Mouse (Mus musculus): Measurements from ENCODE around the gene Rab7b. TPM values are rescaled to one million over a fixed set of nuclear protein-coding genes. Genes with fewer than 3 reads are reported as not detected.

Gene Rab7b
- polyA plus RNA-seq, 1 experiment from 2014 or later: 1.9 TPM

DNA sequence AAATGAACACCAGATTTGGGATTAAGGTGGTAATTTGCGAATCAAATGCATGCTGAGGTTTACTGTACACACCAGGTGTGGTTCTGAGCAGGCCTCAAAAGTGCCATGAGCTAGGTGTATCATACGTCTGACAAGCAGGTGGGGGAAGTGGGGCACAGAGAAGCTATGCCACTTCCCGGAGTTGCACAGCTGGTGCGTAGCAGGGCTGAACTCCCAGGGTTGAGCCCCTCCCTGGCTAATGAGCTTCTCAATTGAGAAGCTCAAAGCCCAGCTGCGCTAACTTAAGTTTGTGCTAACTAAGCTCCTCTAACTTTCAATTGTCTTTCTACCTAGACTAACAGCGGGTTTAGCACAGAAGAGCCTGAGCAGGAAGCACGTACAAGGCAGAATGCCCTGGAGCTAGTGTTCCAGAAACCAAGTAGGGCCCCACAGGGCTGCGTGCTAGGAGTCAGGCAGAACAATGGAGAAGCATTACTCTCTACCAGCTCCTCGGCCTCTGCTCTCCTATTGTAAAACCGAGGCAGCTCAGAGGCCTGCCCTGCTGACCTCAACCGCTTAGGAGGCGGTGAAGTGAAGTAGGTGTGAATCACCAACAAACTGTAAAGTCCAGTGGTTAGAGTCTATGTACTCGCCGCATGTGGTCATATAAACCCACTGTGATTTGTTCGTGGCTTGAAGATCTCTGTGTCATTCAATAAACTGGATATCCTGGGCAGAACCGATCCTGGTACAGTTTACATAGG, 30.6 kb downstream of the Rab7b start:
- ATAC-seq (ENCODE audit: extremely low read depth, insufficient number of reproducible peaks, low FRiP score, low TSS enrichment): no peak
- Histone ChIP-seq H3K4me2 (no peak overlapping the region), H3K27ac (replicated peaks) (no peak overlapping the region), H3K27me3 (replicated peaks) (no peaks in the 10 kb centered on the region; the same call in 1 of the 2 replicates), H3K36me3 (no peaks in the 10 kb centered on the region), H3K4me3 (no peak overlapping the region), H3K4me1 (peaks cover 8% of the 10 kb centered on the region; the same call in 1 of the 2 replicates), H3K9me3 (no peaks in the 10 kb centered on the region), H3K9ac (no peak overlapping the region)
- WGBS: 71% methylated on average over 16 of the region's 16 CpGs

DNA sequence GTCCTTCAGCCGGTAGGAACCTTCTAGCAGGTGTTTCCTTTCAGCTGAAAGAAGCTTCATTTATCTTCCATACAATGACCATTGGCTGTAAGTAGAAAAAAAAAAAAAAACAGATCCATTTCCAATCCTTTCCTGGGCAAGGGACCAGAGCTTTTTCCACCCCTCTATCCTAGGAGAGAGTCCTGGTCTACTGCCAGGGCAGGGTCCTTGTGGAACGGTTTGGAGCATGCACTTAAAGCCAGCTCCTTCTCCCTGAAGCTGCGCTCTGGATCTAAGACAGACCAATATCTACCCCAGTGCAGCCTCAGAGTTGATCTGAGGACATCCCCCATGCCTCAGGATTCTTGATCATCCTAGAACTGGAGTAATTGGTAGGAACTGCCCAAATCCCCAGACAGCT, 33.5 kb downstream of the Rab7b start:
- Histone ChIP-seq H3K9ac (no peak overlapping the region), H3K36me3 (no peaks in the 10 kb centered on the region), H3K9me3 (no peaks in the 10 kb centered on the region), H3K4me3 (no peak overlapping the region), H3K4me1 (peaks cover 9% of the 10 kb centered on the region), H3K4me2 (no peak overlapping the region), H3K27me3 (replicated peaks) (no peaks in the 10 kb centered on the region; the same call in 1 of the 2 replicates), H3K27ac (replicated peaks) (no peak overlapping the region)
- no peak for ATAC-seq (ENCODE audit: extremely low read depth, insufficient number of reproducible peaks, low FRiP score, low TSS enrichment)
- WGBS: 74% methylated on average over 3 of the region's 3 CpGs

DNA sequence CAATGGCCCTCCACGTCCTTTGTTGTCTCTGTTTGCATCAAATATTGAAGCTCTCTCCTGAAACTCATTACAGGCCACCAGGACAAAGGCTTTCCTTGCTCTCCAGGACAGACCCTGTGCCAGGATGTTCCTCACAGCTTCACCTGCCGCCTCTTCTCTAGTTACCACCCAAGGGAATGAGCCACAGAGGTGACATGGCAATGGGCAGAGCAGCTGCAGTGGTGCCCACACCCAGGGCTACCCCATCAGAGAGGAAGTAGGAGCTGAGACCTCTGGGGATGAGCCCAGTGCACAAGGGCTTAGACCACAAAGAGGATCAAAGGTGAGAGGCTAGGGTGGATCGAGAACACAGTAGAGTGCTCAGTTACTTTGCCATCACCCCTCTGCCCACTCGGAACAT, 35.1 kb downstream of the Rab7b start:
- no peaks in the 10 kb centered on the region for H3K36me3 ChIP-seq
- no peaks in the 10 kb centered on the region for H3K9me3 ChIP-seq
- H3K9ac ChIP-seq: no peak overlapping the region
- ATAC-seq (ENCODE audit: extremely low read depth, insufficient number of reproducible peaks, low FRiP score, low TSS enrichment): no peak
- H3K27ac ChIP-seq (replicated peaks): no peak overlapping the region
- peaks cover 11% of the 10 kb centered on the region for H3K4me1 ChIP-seq
- no peak overlapping the region for H3K4me2 ChIP-seq
- 68% methylated on average over 4 of the region's 4 CpGs for WGBS
- no peak overlapping the region for H3K4me3 ChIP-seq
- H3K27me3 ChIP-seq (replicated peaks): no peaks in the 10 kb centered on the region; the same call in 1 of the 2 replicates

DNA sequence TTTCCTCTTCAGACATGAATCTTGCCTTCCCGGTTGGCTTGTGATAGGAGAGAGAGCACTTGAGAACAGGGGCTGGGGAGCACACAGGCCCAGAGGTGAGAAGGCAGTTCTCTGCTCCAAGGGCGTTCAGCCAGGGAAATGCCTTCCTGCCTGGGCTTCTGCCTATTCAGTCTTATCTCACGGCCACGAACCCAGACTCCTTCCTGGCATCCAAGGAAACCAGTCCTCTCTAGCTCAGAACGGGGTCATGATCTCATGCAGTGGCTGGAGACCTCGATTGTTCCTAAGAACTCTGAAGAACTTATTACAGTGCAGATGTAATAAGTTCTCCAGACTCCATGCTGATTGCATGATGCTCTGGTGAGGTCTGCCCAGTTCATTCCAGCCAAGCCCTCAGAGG, 38.1 kb downstream of the Rab7b start:
- Histone ChIP-seq H3K27me3 (replicated peaks) (no peaks in the 10 kb centered on the region; the same call in 1 of the 2 replicates), H3K4me3 (no peak overlapping the region), H3K36me3 (no peaks in the 10 kb centered on the region), H3K9me3 (no peaks in the 10 kb centered on the region), H3K4me2 (no peak overlapping the region), H3K27ac (replicated peaks) (peak overlapping the region; percentile 50), H3K9ac (no peak overlapping the region), H3K4me1 (peaks cover 11% of the 10 kb centered on the region)
- 11% methylated on average over 6 of the region's 6 CpGs for WGBS
- ATAC-seq (ENCODE audit: extremely low read depth, insufficient number of reproducible peaks, low FRiP score, low TSS enrichment): no peak

DNA sequence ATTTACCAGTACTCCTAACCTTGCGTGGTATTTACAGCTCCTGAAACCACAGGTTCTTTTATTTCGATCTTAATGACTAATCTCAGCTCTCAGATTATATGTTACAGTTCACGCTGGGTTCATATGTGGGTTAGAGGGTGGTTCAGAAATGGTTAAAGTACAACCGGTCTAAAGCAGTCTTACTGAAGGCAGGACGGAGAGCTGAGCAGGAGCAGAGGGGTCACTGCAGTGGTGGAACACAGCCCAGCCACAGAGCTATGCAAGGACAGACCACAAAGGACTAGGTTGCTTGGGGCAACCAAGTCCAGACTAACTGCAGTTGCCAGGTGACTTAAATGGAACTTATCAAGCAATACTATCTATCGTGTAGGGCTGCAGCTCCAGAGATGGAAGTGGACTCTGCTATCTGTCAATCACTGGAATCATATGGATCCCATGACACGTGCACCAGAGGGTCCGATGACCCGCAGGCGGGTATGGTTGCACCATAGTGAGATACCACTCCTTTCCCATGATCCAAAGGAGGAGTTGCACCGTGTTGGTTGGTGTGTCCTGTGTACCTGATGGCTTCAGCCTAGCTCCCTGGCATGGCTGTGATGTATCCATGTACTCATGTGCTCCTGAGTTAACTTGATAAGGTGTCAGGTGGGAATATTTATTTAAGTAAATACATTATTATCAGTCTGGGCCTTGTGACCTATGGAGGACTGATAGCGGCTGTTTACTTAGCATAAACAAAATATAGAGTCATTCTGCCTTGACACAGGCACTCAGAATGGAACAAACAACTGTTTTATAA, 42.3 kb downstream of the Rab7b start:
- H3K9me3 ChIP-seq: no peaks in the 10 kb centered on the region
- H3K36me3 ChIP-seq: no peaks in the 10 kb centered on the region
- peaks cover 35% of the 10 kb centered on the region for H3K4me1 ChIP-seq
- H3K27ac ChIP-seq (replicated peaks): no peak overlapping the region
- WGBS: 77% methylated on average over 12 of the region's 12 CpGs
- no peaks in the 10 kb centered on the region for H3K27me3 ChIP-seq (replicated peaks)
- no peak overlapping the region for H3K4me2 ChIP-seq
- no peak for ATAC-seq (ENCODE audit: extremely low read depth, insufficient number of reproducible peaks, low FRiP score, low TSS enrichment)
- H3K4me3 ChIP-seq: no peak overlapping the region
- no peak overlapping the region for H3K9ac ChIP-seq

DNA sequence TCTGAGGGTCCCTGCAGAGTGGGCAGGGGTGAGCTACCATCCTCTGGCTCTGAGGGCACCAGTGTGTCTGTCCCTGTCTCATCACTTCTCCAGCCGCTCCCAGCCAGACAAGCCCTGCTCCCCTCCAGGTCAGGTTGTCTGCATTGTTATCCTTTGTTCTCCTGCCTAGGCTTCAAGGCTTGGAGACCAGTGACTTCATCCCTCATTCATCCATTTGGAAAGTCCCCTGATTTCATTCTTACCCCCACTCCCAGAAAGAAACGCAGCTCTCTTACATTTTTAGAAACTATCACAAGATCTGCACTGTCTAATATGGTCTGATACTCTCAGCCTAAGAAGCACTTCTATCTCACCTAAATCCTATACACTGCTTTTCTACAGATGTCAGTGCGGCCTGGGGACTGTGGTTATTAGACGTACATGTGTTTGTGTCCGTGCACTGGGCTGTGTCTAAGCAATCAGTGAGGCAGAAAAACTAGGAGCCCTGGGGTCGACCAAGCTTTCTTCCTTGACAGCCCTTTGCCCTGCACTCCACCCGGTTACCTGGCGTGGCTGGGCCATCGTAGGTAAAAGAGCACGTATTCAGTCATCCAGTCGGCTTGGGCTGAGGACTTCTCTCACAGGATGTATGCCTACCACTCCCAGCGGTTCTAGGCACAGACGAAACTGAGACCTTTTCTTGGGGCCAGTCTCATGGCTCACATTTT, 45.1 kb downstream of the Rab7b start:
- Histone ChIP-seq H3K9ac (no peak overlapping the region), H3K27ac (replicated peaks) (no peak overlapping the region), H3K9me3 (no peaks in the 10 kb centered on the region), H3K4me2 (no peak overlapping the region), H3K4me1 (peaks cover 44% of the 10 kb centered on the region), H3K4me3 (no peak overlapping the region), H3K27me3 (replicated peaks) (no peaks in the 10 kb centered on the region), H3K36me3 (no peaks in the 10 kb centered on the region)
- WGBS: 71% methylated on average over 13 of the region's 13 CpGs
- no peak for ATAC-seq (ENCODE audit: extremely low read depth, insufficient number of reproducible peaks, low FRiP score, low TSS enrichment)

DNA sequence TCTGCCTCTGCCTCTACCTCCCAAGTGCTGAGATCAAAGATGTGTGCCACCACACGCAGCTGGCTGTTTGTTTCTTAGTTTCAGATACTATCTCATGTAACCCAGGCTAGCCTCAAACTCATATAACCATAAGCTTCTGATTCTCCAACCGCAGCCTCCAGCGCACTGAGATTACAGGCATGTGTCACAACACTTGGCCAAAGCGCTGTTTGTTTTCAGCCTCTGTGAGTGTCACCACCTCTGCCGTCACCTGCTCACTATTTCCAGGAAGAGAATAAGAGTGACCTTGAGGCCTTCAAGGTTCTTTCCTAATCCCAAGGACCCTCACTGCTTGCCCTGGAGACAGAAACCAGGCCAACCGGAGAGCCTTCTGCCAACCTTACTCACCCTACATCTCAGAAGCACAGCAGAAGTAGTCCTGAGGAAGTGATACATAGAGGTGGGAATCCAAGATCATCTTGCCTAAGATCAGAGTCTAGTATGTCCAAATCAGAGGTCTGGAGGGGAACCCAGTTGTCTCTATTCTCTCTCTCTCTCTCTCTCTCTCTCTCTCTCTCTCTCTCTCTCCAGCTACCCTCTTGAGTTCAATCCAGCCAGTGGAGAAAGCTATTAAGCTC, 46.3 kb downstream of the Rab7b start:
- ATAC-seq (ENCODE audit: extremely low read depth, insufficient number of reproducible peaks, low FRiP score, low TSS enrichment): no peak
- Histone ChIP-seq H3K36me3 (no peaks in the 10 kb centered on the region), H3K4me2 (no peak overlapping the region), H3K4me3 (no peak overlapping the region), H3K9ac (no peak overlapping the region), H3K4me1 (peaks cover 44% of the 10 kb centered on the region), H3K27ac (replicated peaks) (no peak overlapping the region), H3K27me3 (replicated peaks) (no peaks in the 10 kb centered on the region), H3K9me3 (no peaks in the 10 kb centered on the region)
- 83% methylated on average over 6 of the region's 6 CpGs for WGBS

DNA sequence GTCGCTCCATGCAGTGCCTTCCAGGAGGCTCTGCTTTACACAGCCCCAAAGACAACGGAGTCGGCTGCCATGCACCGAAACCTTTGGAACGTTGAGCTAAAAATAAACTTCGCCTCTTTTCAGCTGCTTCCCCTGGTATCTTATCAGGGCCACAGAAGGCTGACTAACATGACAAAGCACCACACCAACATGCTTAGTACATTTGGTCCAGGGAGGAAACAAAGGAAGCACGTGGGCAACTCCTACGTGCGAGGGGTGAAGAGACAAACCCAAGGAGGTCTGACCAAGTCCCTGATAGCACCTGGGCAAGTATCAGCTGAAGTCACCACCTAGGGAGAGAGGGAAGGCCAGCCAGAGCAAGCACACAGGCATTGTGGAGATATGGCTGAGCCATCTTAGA, 48.0 kb downstream of the Rab7b start:
- no peak overlapping the region for H3K4me3 ChIP-seq
- H3K4me1 ChIP-seq: peaks cover 44% of the 10 kb centered on the region
- no peaks in the 10 kb centered on the region for H3K36me3 ChIP-seq
- H3K27ac ChIP-seq (replicated peaks): peak overlapping the region; percentile 55
- WGBS: 12% methylated on average over 9 of the region's 9 CpGs
- H3K9ac ChIP-seq: no peak overlapping the region
- ATAC-seq (ENCODE audit: extremely low read depth, insufficient number of reproducible peaks, low FRiP score, low TSS enrichment): no peak
- H3K4me2 ChIP-seq: peak overlapping the region; percentile 39
- H3K9me3 ChIP-seq: no peaks in the 10 kb centered on the region
- H3K27me3 ChIP-seq (replicated peaks): no peaks in the 10 kb centered on the region

DNA sequence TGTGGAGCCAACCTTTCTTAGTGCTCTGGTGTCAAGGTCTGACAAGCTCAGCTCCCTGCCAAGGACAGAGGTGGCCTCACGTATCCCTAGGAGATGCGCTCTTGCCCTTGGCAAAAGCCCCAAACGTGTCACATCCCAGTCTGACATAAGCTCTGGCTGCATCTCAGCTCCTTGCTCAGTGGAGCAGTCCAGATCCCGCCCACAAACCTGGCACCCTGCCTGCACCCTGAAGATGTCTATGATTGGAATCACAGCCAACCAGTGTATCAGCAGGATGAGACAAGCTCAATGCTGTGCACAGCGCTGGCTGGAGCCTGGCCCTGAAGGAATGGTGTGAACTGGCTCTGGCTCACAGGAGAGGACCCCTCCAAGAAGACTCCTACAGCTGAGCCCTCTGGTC, 48.8 kb downstream of the Rab7b start:
- Histone ChIP-seq H3K4me3 (no peak overlapping the region), H3K36me3 (no peaks in the 10 kb centered on the region), H3K27ac (replicated peaks) (0 out of 2 replicates have a peak overlapping the region, but pooled peaks have one; percentile 55), H3K9me3 (no peaks in the 10 kb centered on the region), H3K9ac (no peak overlapping the region), H3K4me1 (peaks cover 41% of the 10 kb centered on the region), H3K4me2 (no peak overlapping the region), H3K27me3 (replicated peaks) (no peaks in the 10 kb centered on the region)
- WGBS: 64% methylated on average over 5 of the region's 5 CpGs
- ATAC-seq (ENCODE audit: extremely low read depth, insufficient number of reproducible peaks, low FRiP score, low TSS enrichment): no peak

DNA sequence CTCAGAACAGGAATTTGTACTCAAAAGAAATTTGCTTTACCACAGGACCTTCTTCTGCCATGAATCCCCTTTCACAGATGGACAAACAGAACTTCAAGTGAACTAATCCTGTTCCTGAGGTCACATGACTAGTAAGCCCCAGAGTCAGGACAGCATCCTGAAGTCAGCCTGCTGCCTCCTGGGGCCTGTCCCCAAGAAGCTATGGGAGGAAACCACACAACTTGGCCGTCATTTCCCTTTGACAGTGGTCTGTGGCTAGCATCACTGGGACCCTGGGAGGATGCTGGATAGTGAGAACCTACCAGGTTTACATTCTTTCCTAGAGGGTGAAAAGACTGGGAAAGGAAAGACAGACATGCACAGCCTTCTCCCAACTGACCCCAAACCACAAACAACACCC, 50.3 kb downstream of the Rab7b start:
- Histone ChIP-seq H3K9ac (no peak overlapping the region), H3K9me3 (no peaks in the 10 kb centered on the region), H3K27ac (replicated peaks) (no peak overlapping the region), H3K4me3 (no peak overlapping the region), H3K4me1 (peaks cover 31% of the 10 kb centered on the region), H3K27me3 (replicated peaks) (0 out of 2 replicates have a peak, but pooled peaks cover 2% of the 10 kb centered on the region), H3K4me2 (no peak overlapping the region), H3K36me3 (no peaks in the 10 kb centered on the region)
- 70% methylated on average over 1 of the region's 1 CpGs for WGBS
- ATAC-seq (ENCODE audit: extremely low read depth, insufficient number of reproducible peaks, low FRiP score, low TSS enrichment): no peak

Measured in heart, embryonic 13.5 days (tissue).